Mouse (Mus musculus): ENCODE results near the gene Ube2d1. TPM values are rescaled to one million over a fixed set of nuclear protein-coding genes. Genes with fewer than 3 reads are reported as not detected.

Gene Ube2d1
- total RNA-seq (2012; rRNA removed) = 1.0 TPM in 2 replicates
- 2.6 and 3.8 TPM in 2 replicates for total RNA-seq (2014; rRNA removed)
- 5.3 and 7.7 TPM in 2 replicates for polyA plus RNA-seq (2012; ENCODE audit: insufficient read length, low read depth)

DNA sequence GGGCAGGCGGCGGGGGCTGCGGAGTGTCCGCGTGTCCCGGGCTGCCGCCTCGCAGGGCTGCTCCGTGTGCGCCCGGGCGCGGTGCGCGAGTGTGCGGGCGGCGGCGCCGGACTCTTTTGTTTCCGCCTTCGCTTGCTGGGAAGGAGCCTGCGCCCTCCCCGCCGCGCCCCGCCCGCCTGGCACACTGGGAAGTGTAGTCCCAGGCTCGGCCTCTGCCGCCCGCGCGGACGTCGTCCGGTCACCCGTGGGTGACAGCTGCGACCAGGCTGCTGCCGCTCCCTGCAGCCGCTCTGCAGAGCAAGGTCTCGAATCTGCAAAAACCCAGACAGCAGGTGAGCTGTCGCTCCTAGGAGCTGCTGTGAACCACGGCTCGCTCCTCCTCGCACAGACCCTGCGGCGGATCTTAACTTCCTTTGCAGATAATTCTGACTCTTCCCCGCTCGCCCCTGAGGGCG, at the start of gene Ube2d1:
TSS of gene Ube2d1 (minus strand) at position 137 of the 455 bp plus-strand sequence.
- H3K36me3 ChIP-seq (replicated peaks in 1 of 2; ENCODE audit: control insufficient read depth in 1 of 2, insufficient read depth in 1 of 2, low read length in 1 of 2) = peaks cover 0 to 7% of the 10 kb centered on the region in 2 experiments
- peaks cover 2 to 17% of the 10 kb centered on the region in 2 experiments; a peak in 3 of 4 replicates for H3K4me1 ChIP-seq (ENCODE audit: control insufficient read depth in 1 of 2, insufficient read depth in 2 of 2)
- peak within 1 kb of the TSS; percentile 92 for H3K4me2 ChIP-seq (ENCODE audit: insufficient read depth, low read depth, poor library complexity, severe bottlenecking)
- in situ Hi-C loops (cut with MboI; ENCODE audit: low pct_ligation_motif_present, low pct_unique_long_range_greater_than_20kb, low sequenced_read_pairs) (no loop called here), dilution Hi-C loops (cut with MboI; ENCODE audit: extremely low pct_ligation_motif_present, extremely low pct_unique_long_range_greater_than_20kb, low sequenced_read_pairs) (no loop called here)
- peak within 1 kb of the TSS; percentile 45 for H3K9ac ChIP-seq (ENCODE audit: insufficient read depth, low read depth)
- H3K27me3 ChIP-seq (replicated peaks) = peaks cover 32% of the 10 kb centered on the region
- H3K9me3 ChIP-seq (replicated peaks; ENCODE audit: low read length) = no peaks in the 10 kb centered on the region
- no peak within 1 kb of the TSS for H3K27ac ChIP-seq (ENCODE audit: insufficient read depth, low read depth)
- DNase-seq (ENCODE audit: extremely low read depth) = peak; percentile 42
- H3K79me2 ChIP-seq (replicated peaks; ENCODE audit: control insufficient read depth, extremely low read depth, insufficient read depth, poor library complexity, severe bottlenecking) = no peaks in the 10 kb centered on the region
- TF ChIP-seq MEF2A (IDR thresholded peaks at IDR 0.05; ENCODE audit: borderline replicate concordance, low read depth, low read length) (0 out of 2 replicates have a peak, but pooled peaks have one; percentile 36), IRF4 (IDR thresholded peaks at IDR 0.05; ENCODE audit: low read depth, low read length) (0 out of 2 replicates have a peak, but pooled peaks have one; percentile 22), ZC3H11A (IDR thresholded peaks at IDR 0.05; ENCODE audit: low read depth, low read length) (no peak), ELF1 (IDR thresholded peaks at IDR 0.05; ENCODE audit: low read depth, low read length) (peak; percentile 75), USF1 (IDR thresholded peaks at IDR 0.05; ENCODE audit: low read depth, low read length) (no peak), MYC (IDR thresholded peaks at IDR 0.05; ENCODE audit: low read depth, low read length) (no peak), SIN3A (IDR thresholded peaks at IDR 0.05; ENCODE audit: low read length) (peak; percentile 62; the same call in 1 of the 2 replicates), HCFC1 (IDR thresholded peaks at IDR 0.05; ENCODE audit: low read depth, low read length) (peak; percentile 87), NRF1 (IDR thresholded peaks at IDR 0.05; ENCODE audit: low read depth, low read length) (peak; percentile 71), TCF12 (IDR thresholded peaks at IDR 0.05; ENCODE audit: low read depth, low read length) (peak; percentile 38; the same call in 1 of the 2 replicates), ZKSCAN1 (IDR thresholded peaks at IDR 0.05; ENCODE audit: borderline replicate concordance, low read depth, low read length) (no peak), CHD2 (IDR thresholded peaks at IDR 0.05; ENCODE audit: low read length) (no peak), PAX5 (IDR thresholded peaks at IDR 0.05; ENCODE audit: low read length) (no peak), KAT2A (IDR thresholded peaks at IDR 0.05; ENCODE audit: insufficient replicate concordance, low read length) (0 out of 2 replicates have a peak, but pooled peaks have one; percentile 63), E2F4 (IDR thresholded peaks at IDR 0.05; ENCODE audit: insufficient replicate concordance, low read depth, low read length) (no peak), POLR2AphosphoS2 (IDR thresholded peaks at IDR 0.05; ENCODE audit: low read depth, low read length) (no peak), MXI1 (IDR thresholded peaks at IDR 0.05; ENCODE audit: low read depth, low read length) (peak; percentile 49; the same call in 1 of the 2 replicates), POLR2A (IDR thresholded peaks at IDR 0.05; ENCODE audit: low read depth, low read length) (peak; percentile 50; the same call in 1 of the 2 replicates), RCOR1 (conservative IDR thresholded peaks at IDR 0.05; ENCODE audit: low read depth, low read length) (no peak), BHLHE40 (IDR thresholded peaks at IDR 0.05; ENCODE audit: low read depth, low read length) (no peak), NELFE (IDR thresholded peaks at IDR 0.05; ENCODE audit: low read depth, low read length) (peak; percentile 39; the same call in 1 of the 2 replicates), MAZ (IDR thresholded peaks at IDR 0.05; ENCODE audit: low read depth, low read length) (peak; percentile 71; the same call in 1 of the 2 replicates)
- peak within 1 kb of the TSS; percentile 66 to 86 (median 86) for H3K4me3 ChIP-seq (replicated peaks in 1 of 3; ENCODE audit: low read depth in 2 of 3, low read length in 2 of 3, poor library complexity in 1 of 3)
